ENCODE assay signal across 13 mouse cellular contexts in the genomic region with DNA sequence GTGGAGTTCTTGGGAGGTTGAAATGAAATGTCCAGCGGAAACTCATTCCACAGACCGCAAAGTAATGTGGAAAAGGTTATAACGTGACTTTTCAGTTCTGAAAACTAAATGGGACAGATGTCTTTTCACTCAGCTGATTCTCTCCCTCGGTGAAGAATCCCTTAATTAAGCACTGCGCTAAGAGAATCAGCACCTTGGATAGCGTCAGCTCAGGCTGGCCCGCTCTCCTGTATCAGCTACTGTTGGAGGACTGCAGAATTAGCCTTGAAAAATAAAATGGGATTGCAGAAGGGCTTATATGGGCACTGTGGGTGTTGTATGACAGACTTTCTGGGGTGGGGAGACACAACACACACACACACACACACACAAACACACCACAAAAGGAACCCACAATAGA. TPM values are rescaled to one million over a fixed set of nuclear protein-coding genes. Genes with fewer than 3 reads are reported as not detected.
DNase-seq lines count a peak whose midpoint lies in the region; ATAC-seq and TF ChIP-seq lines count a peak whose summit lies in the region.
"Had no signal": no experiment of that assay in that cellular context is flagged by ENCODE, and none has a peak within 500 bp of the region (broad histone marks: within the 10 kb centered on the region; RNA-seq: fewer than 3 reads in every experiment).

No protein-coding gene starts in this region.

- H3K4me2 ChIP-seq in heart, embryonic 11.5 days: no peak overlapping the region
- H3K4me2 ChIP-seq in midbrain, postnatal 0 days (ENCODE audit: low read depth, low read length, poor library complexity, severe bottlenecking): no peak overlapping the region
- H3K4me2 ChIP-seq: lung, embryonic 15.5 days had no signal

- intact Hi-C loops in left cerebral cortex, postnatal 14 days (cut with DNase I): no loop called here

- no peak overlapping the region for H3K4me3 ChIP-seq in heart, embryonic 11.5 days (ENCODE audit: low read depth, low read length)
- H3K4me3 ChIP-seq in midbrain, postnatal 0 days (ENCODE audit: low read depth, low read length): no peak overlapping the region
- H3K4me3 ChIP-seq in midbrain, embryonic 10.5 days: no peak overlapping the region
- H3K4me3 ChIP-seq: lung, embryonic 15.5 days had no signal

- H3K36me3 ChIP-seq in heart, embryonic 11.5 days (ENCODE audit: control insufficient read depth, insufficient read depth, low read length): no peaks in the 10 kb centered on the region
- H3K36me3 ChIP-seq in midbrain, postnatal 0 days (ENCODE audit: insufficient read depth, low read length): no peaks in the 10 kb centered on the region
- H3K36me3 ChIP-seq in midbrain, embryonic 10.5 days: no peaks in the 10 kb centered on the region
- H3K36me3 ChIP-seq: lung, embryonic 15.5 days had no signal

- TF ChIP-seq CTCF in midbrain, postnatal 0 days (IDR thresholded peaks at IDR 0.05): no peak

- no peaks in the 10 kb centered on the region for H3K4me1 ChIP-seq in heart, embryonic 11.5 days (ENCODE audit: control insufficient read depth, insufficient read depth, low read length)
- H3K4me1 ChIP-seq in midbrain, postnatal 0 days (ENCODE audit: insufficient read depth, low read length): no peaks in the 10 kb centered on the region
- H3K4me1 ChIP-seq in midbrain, embryonic 10.5 days: peaks cover 24% of the 10 kb centered on the region
- H3K4me1 ChIP-seq: lung, embryonic 15.5 days had no signal

- WGBS in heart, embryonic 11.5 days (ENCODE audit: insufficient replicate concordance): 6% methylated on average over 7 of the region's 7 CpGs
- WGBS in midbrain, postnatal 0 days: 26% methylated on average over 7 of the region's 7 CpGs
- 17% methylated on average over 7 of the region's 7 CpGs for WGBS in midbrain, embryonic 10.5 days

- ATAC-seq in heart, embryonic 11.5 days (replicated peaks; ENCODE audit: insufficient number of reproducible peaks, low FRiP score, low TSS enrichment): no peak
- ATAC-seq in midbrain, postnatal 0 days (ENCODE audit: low FRiP score): no peak

- peak; percentile 50 for DNase-seq in heart, adult 11 months
- DNase-seq in midbrain, postnatal 0 days (ENCODE audit: low spot score): peak; percentile 40
- DNase-seq in midbrain, embryonic 10.5 days (ENCODE audit: low spot score): no peak
- peak; percentile 34 for DNase-seq in embryo, embryonic 9.5 days (ENCODE audit: extremely low spot score)
- DNase-seq in retina, embryonic 14.5 days (ENCODE audit: low spot score): peak; percentile 72
- DNase-seq in left cerebral cortex, postnatal 14 days (ENCODE audit: low spot score in 2 of 2): no peak
- DNase-seq in cerebellum, postnatal 36 days: no peak
- DNase-seq: cerebellum, adult 11 months; thymus, postnatal 14 days had no signal

- H3K9ac ChIP-seq in heart, embryonic 11.5 days (ENCODE audit: low read depth, low read length): no peak overlapping the region
- no peak overlapping the region for H3K9ac ChIP-seq in midbrain, postnatal 0 days (replicated peaks; ENCODE audit: low read length, poor library complexity, severe bottlenecking)
- H3K9ac ChIP-seq: lung, embryonic 15.5 days had no signal

- H3K27ac ChIP-seq in heart, embryonic 11.5 days (ENCODE audit: low read depth, low read length): no peak overlapping the region
- H3K27ac ChIP-seq in midbrain, postnatal 0 days (ENCODE audit: low read depth, low read length): no peak overlapping the region
- H3K27ac ChIP-seq in midbrain, embryonic 10.5 days (replicated peaks): no peak overlapping the region
- H3K27ac ChIP-seq: lung, embryonic 15.5 days had no signal

- peaks cover 17% of the 10 kb centered on the region for H3K27me3 ChIP-seq in heart, embryonic 11.5 days (ENCODE audit: control insufficient read depth, insufficient read depth, low read length)
- no peaks in the 10 kb centered on the region for H3K27me3 ChIP-seq in midbrain, postnatal 0 days (ENCODE audit: insufficient read depth, low read length)
- H3K27me3 ChIP-seq in midbrain, embryonic 10.5 days (ENCODE audit: low read depth, poor library complexity, severe bottlenecking): peaks cover 25% of the 10 kb centered on the region

- no peaks in the 10 kb centered on the region for H3K9me3 ChIP-seq in heart, embryonic 11.5 days (replicated peaks; ENCODE audit: control insufficient read depth, low read length)
- no peaks in the 10 kb centered on the region for H3K9me3 ChIP-seq in midbrain, postnatal 0 days (ENCODE audit: low read length)
- H3K9me3 ChIP-seq in midbrain, embryonic 10.5 days (replicated peaks): no peaks in the 10 kb centered on the region
- H3K9me3 ChIP-seq: lung, embryonic 15.5 days had no signal

RNA-seq across cellular contexts. Expression of gene Dppa3, which starts 33.4 kb away (rescaled TPM):
- not detected in 2 replicates for polyA plus RNA-seq in heart, embryonic 11.5 days (2014; fragmentation: Nextera tagmentation; extraction: Ambion mirVana)
- total RNA-seq in midbrain, postnatal 0 days (2014; rRNA removed): not detected in 2 replicates
- not detected in 2 replicates for polyA plus RNA-seq in midbrain, postnatal 0 days (2015; fragmentation: Nextera tagmentation; extraction: Ambion mirVana)
- polyA plus RNA-seq in midbrain, embryonic 10.5 days (2016; fragmentation: Nextera tagmentation; extraction: Ambion mirVana): not detected in 2 replicates
- not detected for total RNA-seq in left cerebral cortex, postnatal 14 days (2021)
- total RNA-seq: layer of hippocampus, adult 18-20 months had no signal
- polyA plus RNA-seq: frontal cortex, adult 2 months; lung, embryonic 15.5 days had no signal

RNA-seq across cellular contexts. Expression of gene Nanog, which starts 47.7 kb away (rescaled TPM):
- polyA plus RNA-seq in heart, embryonic 11.5 days (2014; fragmentation: Nextera tagmentation; extraction: Ambion mirVana): 0.23 and 0.25 TPM in 2 replicates
- 0.09 and 0.16 TPM in 2 replicates for total RNA-seq in midbrain, postnatal 0 days (2014; rRNA removed)
- polyA plus RNA-seq in midbrain, postnatal 0 days (2015; fragmentation: Nextera tagmentation; extraction: Ambion mirVana): 0.07 and 0.10 TPM in 2 replicates
- 0.09 and 0.32 TPM in 2 replicates for polyA plus RNA-seq in midbrain, embryonic 10.5 days (2016; fragmentation: Nextera tagmentation; extraction: Ambion mirVana)
- total RNA-seq in left cerebral cortex, postnatal 14 days (2021): not detected
- total RNA-seq: layer of hippocampus, adult 18-20 months had no signal

RNA-seq across cellular contexts. Expression of gene Gdf3, which starts 49.7 kb away (rescaled TPM):
- polyA plus RNA-seq in heart, embryonic 11.5 days (2014; fragmentation: Nextera tagmentation; extraction: Ambion mirVana): 0.17 and 0.56 TPM in 2 replicates
- not detected in 2 replicates for total RNA-seq in midbrain, postnatal 0 days (2014; rRNA removed)
- not detected in 2 replicates for polyA plus RNA-seq in midbrain, postnatal 0 days (2015; fragmentation: Nextera tagmentation; extraction: Ambion mirVana)
- polyA plus RNA-seq in midbrain, embryonic 10.5 days (2016; fragmentation: Nextera tagmentation; extraction: Ambion mirVana): 0.06 and 0.09 TPM in 2 replicates
- total RNA-seq in left cerebral cortex, postnatal 14 days (2021): not detected
- total RNA-seq: layer of hippocampus, adult 18-20 months had no signal
- polyA plus RNA-seq: frontal cortex, adult 2 months; lung, embryonic 15.5 days had no signal

RNA-seq across cellular contexts. Expression of gene Apobec1, which starts 57.3 kb away (rescaled TPM):
- polyA plus RNA-seq in heart, embryonic 11.5 days (2014; fragmentation: Nextera tagmentation; extraction: Ambion mirVana): 0.97 and 2.4 TPM in 2 replicates
- total RNA-seq in midbrain, postnatal 0 days (2014; rRNA removed): 0.88 and 0.90 TPM in 2 replicates
- polyA plus RNA-seq in midbrain, postnatal 0 days (2015; fragmentation: Nextera tagmentation; extraction: Ambion mirVana): 1.7 and 2.1 TPM in 2 replicates
- 1.6 and 1.7 TPM in 2 replicates for polyA plus RNA-seq in midbrain, embryonic 10.5 days (2016; fragmentation: Nextera tagmentation; extraction: Ambion mirVana)
- total RNA-seq in left cerebral cortex, postnatal 14 days (2021): 1 to 10 TPM; 1.5 to 2.4 TPM

Comparison
In these comparisons a context has a peak if more than half of its experiments do, and no peak if none do; other contexts are left out.
1. DNase-seq: peak in heart, adult 11 months (single experiment), midbrain, postnatal 0 days (single experiment), embryo, embryonic 9.5 days (single experiment) and retina, embryonic 14.5 days (single experiment); none in midbrain, embryonic 10.5 days (single experiment), left cerebral cortex, postnatal 14 days (0 of 2) and cerebellum, postnatal 36 days (0 of 2).